Mouse (Mus musculus): ENCODE measurements around the gene Olfr601. TPM values are rescaled to one million over a fixed set of nuclear protein-coding genes. Genes with fewer than 3 reads are reported as not detected.
"Not testable (repeated sequence)": the region's sequence is repeated elsewhere in the genome, so short reads cannot be mapped to it uniquely, and the experiment has no call there.

Gene Olfr601
- polyA plus RNA-seq (2015; fragmentation: Nextera tagmentation; extraction: Ambion mirVana): not detected in 2 replicates

DNA sequence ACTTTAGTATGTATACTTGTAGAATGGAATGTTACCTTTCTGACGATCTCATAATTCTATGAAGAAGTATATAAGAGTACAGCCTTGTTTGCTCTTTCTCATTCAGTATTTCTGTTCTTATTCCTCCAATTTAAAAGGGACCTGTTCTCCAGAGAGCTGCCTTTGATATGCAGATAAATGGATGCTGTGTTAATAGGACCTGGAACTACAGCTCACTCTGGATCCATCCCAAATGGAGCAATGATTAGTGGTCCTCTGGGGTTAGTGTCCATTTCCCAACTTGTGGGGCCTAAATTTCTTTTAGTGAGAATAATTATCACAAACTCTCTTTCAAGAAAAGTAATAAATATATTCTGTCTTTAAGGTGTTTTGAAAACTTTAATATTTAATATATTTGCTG lies at the start of gene Olfr601:
Gene Olfr601 (minus strand): TSS at position 101 of the 400 bp plus-strand sequence.
- ATAC-seq (replicated peaks; ENCODE audit: insufficient number of reproducible peaks, insufficient read depth, low FRiP score, low read depth): no peak
- Histone ChIP-seq H3K36me3 (no peaks in the 10 kb centered on the region), H3K9me3 (replicated peaks) (no peaks in the 10 kb centered on the region), H3K9ac (no peak within 1 kb of the TSS), H3K27ac (no peak within 1 kb of the TSS), H3K4me3 (no peak within 1 kb of the TSS), H3K4me1 (replicated peaks) (no peaks in the 10 kb centered on the region), H3K27me3 (no peaks in the 10 kb centered on the region), H3K4me2 (no peak within 1 kb of the TSS)
- WGBS: 78% methylated on average over 1 of the region's 1 CpGs

DNA sequence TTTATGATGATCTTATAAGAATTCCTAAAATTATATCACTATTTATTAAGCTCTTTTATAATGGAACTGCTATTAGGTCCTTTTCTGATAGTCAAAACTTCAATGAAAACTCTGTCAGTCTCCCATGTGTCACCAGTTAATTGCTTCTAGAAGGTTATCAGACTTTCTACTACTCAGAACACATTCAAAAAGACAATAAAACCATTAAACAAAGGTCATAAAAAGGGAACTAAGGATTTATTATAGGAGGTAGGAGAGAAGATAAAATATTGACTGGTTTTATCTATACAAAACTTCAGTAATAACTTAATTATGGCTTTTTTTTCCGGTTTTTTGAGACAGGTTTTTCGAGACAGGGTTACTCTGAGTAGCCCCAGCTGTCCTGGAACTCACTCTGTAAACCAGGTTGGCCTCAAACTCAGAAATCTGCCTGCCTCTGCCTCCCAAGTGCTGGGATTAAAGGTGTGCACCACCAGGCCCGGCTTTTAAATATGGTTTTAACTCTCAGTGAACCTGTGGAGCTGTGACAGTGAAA lies 44.1 kb upstream of the Olfr601 start:
- not testable (repeated sequence) for H3K36me3 ChIP-seq; H3K4me1 ChIP-seq (replicated peaks); ATAC-seq (replicated peaks; ENCODE audit: insufficient number of reproducible peaks, insufficient read depth, low FRiP score, low read depth); H3K9ac ChIP-seq; H3K4me2 ChIP-seq; H3K27ac ChIP-seq; H3K4me3 ChIP-seq; H3K9me3 ChIP-seq (replicated peaks); H3K27me3 ChIP-seq
- WGBS: 69% methylated on average over 3 of the region's 3 CpGs

DNA sequence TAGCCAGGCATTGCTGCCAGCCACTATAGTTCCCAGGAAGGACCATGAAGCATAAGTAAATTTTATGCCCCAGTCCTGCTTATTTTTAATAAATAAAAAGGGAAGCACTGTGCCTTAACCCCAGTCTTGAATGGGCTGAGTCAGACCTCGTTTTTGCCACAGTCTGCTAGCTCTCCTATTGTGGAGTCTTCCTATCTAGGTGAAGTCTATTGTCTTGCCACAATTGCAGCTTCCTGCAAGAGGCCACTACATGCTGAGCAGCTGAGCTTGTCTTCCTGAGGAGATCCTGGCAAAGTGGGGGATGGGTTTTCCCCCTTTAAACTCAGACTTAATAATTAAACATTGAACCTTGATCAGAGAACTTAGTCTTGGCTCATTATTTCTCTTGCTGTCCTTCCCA lies 36.5 kb upstream of the Olfr601 start:
- Histone ChIP-seq H3K4me2 (no peak overlapping the region), H3K27ac (no peak overlapping the region), H3K4me3 (no peak overlapping the region), H3K27me3 (no peaks in the 10 kb centered on the region), H3K36me3 (no peaks in the 10 kb centered on the region), H3K4me1 (replicated peaks) (no peaks in the 10 kb centered on the region), H3K9ac (no peak overlapping the region), H3K9me3 (replicated peaks) (no peaks in the 10 kb centered on the region)
- ATAC-seq (replicated peaks; ENCODE audit: insufficient number of reproducible peaks, insufficient read depth, low FRiP score, low read depth): no peak
- WGBS: 17% methylated on average over 1 of the region's 1 CpGs

DNA sequence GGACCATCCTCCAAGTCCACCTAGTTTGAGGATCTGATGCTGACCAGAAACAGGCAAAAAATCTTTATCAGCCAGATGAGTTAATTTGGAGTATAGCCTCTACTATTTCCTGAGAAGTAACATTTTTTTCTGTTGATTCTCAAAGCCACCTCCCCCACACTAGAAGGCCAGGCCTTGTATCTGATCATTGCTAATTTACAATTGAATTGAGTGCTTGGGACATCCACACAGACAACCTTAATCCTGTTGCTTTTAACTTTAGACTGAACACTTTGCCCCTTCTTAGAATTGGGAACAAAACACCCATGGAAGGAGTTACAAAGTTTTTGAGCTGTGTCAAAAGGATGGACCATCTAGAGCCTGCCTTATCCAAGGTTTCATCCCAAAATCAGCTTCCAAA lies 35.3 kb upstream of the Olfr601 start:
- no peak overlapping the region for H3K4me3 ChIP-seq
- no peak overlapping the region for H3K4me2 ChIP-seq
- H3K9me3 ChIP-seq (replicated peaks): no peaks in the 10 kb centered on the region
- no peak overlapping the region for H3K9ac ChIP-seq
- H3K27me3 ChIP-seq: no peaks in the 10 kb centered on the region
- H3K27ac ChIP-seq: no peak overlapping the region
- no peaks in the 10 kb centered on the region for H3K4me1 ChIP-seq (replicated peaks)
- no peak for ATAC-seq (replicated peaks; ENCODE audit: insufficient number of reproducible peaks, insufficient read depth, low FRiP score, low read depth)
- H3K36me3 ChIP-seq: no peaks in the 10 kb centered on the region

DNA sequence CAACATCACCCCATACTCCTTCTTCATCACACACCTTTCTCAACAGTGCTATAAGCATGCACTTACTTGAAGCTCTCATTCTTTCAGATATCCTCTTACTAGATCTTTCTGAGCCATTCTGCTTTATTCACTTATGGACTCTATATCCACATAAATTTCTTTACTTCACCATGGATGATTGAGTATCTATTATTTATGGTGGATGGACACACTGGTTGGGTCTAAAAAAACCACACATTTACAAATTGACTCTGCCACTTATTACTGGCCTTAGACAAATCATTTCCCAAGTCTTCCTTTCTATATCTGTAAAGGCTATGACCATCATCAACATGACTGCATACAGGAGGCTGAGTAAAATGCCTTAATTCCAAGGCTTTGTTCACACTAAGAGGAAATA lies 23.6 kb upstream of the Olfr601 start, which contains the start of gene Olfr603:
Gene Olfr603 (minus strand): TSS at position 101 of the 400 bp plus-strand sequence.
- Histone ChIP-seq H3K4me2 (no peak within 1 kb of the TSS), H3K36me3 (no peaks in the 10 kb centered on the region), H3K27ac (no peak within 1 kb of the TSS), H3K4me3 (no peak within 1 kb of the TSS), H3K9ac (no peak within 1 kb of the TSS), H3K4me1 (replicated peaks) (no peaks in the 10 kb centered on the region), H3K27me3 (no peaks in the 10 kb centered on the region), H3K9me3 (replicated peaks) (no peaks in the 10 kb centered on the region)
- no peak for ATAC-seq (replicated peaks; ENCODE audit: insufficient number of reproducible peaks, insufficient read depth, low FRiP score, low read depth)

DNA sequence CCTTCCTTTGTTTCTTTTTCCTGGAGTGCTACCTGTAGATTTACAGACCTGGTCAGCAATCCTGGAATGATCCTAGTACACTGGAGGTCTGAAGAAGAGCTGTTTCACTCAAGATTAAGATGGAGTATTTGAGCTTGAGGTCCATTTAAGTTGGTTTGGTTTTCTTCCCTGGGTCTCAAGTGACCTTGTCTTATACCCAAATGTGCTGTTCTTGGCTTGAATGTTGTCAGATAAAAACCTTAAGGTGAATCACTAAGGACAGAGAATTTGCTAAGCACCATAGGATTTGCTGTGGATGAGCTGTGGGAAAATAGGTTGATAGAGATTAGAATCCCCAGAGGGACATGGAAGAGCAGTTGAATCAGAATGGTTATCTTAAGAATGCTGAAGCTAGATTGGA lies 12.9 kb downstream of the Olfr601 start, which contains the start of gene Olfr600:
Gene Olfr600 (minus strand): TSS at position 101 of the 400 bp plus-strand sequence.
- no peak within 1 kb of the TSS for H3K27ac ChIP-seq
- H3K9ac ChIP-seq: no peak within 1 kb of the TSS
- H3K4me3 ChIP-seq: no peak within 1 kb of the TSS
- no peak within 1 kb of the TSS for H3K4me2 ChIP-seq
- no peak for ATAC-seq (replicated peaks; ENCODE audit: insufficient number of reproducible peaks, insufficient read depth, low FRiP score, low read depth)
- H3K9me3 ChIP-seq (replicated peaks): no peaks in the 10 kb centered on the region
- H3K36me3 ChIP-seq: no peaks in the 10 kb centered on the region
- no peaks in the 10 kb centered on the region for H3K4me1 ChIP-seq (replicated peaks)
- H3K27me3 ChIP-seq: no peaks in the 10 kb centered on the region

DNA sequence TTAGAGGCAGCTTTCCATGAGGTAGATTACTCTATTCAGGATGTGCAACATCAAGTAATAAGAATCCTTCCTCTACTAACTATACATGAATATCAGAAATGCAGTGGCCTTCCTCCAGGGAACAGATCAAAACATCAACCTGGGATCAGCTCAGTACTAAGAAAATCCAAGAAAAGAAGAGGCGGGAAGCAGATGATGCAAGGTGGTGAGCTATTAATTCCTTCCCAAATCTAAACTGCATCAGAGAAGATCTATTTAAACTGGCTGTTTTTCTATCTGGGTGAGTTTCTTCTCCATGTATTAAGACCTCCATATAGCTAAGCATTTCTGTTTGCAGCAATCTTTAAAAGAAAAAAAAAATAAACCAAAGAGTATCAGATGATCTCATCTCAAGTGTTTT lies 26.8 kb downstream of the Olfr601 start, which contains the start of gene Olfr599:
Gene Olfr599 (plus strand): TSS at position 301 of the 400 bp plus-strand sequence.
- Histone ChIP-seq H3K4me1 (replicated peaks) (no peaks in the 10 kb centered on the region), H3K4me2 (no peak within 1 kb of the TSS), H3K9ac (no peak within 1 kb of the TSS), H3K4me3 (no peak within 1 kb of the TSS), H3K27ac (no peak within 1 kb of the TSS), H3K36me3 (no peaks in the 10 kb centered on the region), H3K27me3 (no peaks in the 10 kb centered on the region), H3K9me3 (replicated peaks) (no peaks in the 10 kb centered on the region)
- 66% methylated on average over 1 of the region's 1 CpGs for WGBS
- ATAC-seq (replicated peaks; ENCODE audit: insufficient number of reproducible peaks, insufficient read depth, low FRiP score, low read depth): no peak

DNA sequence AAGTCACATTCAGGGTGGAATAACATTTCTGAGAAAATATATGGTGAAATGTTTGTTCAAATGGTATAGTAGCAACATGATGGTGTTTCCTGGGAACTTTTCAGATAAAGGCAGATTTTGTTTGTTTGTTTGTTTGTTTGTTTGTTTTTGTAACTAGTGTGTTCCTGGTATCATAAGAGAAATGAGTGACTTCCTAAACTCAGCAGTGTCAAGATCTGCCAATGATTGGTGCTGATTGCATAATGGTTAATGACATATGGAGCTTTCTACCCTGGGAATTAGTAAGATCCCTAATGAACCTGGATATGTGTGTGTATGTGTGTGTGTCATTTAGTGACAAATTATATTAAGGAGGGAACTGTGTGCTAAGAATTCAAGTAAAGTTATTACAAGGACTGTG lies 39.2 kb downstream of the Olfr601 start, which contains the start of gene Olfr598:
Gene Olfr598 (plus strand): TSS at position 301 of the 400 bp plus-strand sequence.
- Histone ChIP-seq H3K4me2 (no peak within 1 kb of the TSS), H3K36me3 (no peaks in the 10 kb centered on the region), H3K9me3 (replicated peaks) (no peaks in the 10 kb centered on the region), H3K4me3 (no peak within 1 kb of the TSS), H3K9ac (no peak within 1 kb of the TSS), H3K27ac (no peak within 1 kb of the TSS), H3K4me1 (replicated peaks) (no peaks in the 10 kb centered on the region), H3K27me3 (no peaks in the 10 kb centered on the region)
- no peak for ATAC-seq (replicated peaks; ENCODE audit: insufficient number of reproducible peaks, insufficient read depth, low FRiP score, low read depth)

DNA sequence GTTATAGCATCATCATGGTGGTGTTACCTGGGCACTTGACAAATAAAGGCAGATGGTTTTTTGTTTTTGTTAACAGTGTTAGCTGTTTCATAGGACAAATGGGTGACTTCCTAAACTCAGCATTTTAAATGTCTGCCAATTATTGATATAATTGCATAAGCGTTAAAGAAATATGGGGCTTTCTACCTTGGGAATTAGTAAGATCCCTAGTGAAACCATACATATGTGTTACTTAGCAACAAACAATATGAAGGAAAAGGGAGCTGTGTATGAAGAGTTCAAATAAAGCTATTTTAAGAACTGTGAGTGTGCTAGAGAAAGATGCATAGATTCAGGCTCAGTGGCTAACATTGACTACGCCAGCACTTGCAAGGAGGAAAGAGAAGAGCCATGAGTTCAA lies 46.4 kb downstream of the Olfr601 start, which contains the start of gene Olfr597:
Gene Olfr597 (plus strand): TSS at position 301 of the 400 bp plus-strand sequence.
- not testable (repeated sequence) for H3K27me3 ChIP-seq; H3K4me3 ChIP-seq; ATAC-seq (replicated peaks; ENCODE audit: insufficient number of reproducible peaks, insufficient read depth, low FRiP score, low read depth); H3K9ac ChIP-seq; H3K4me2 ChIP-seq; H3K4me1 ChIP-seq (replicated peaks); H3K9me3 ChIP-seq (replicated peaks); H3K36me3 ChIP-seq; H3K27ac ChIP-seq
- WGBS: 85% methylated on average over 2 of the region's 2 CpGs

Other genes starting within 250 kb of the Olfr601 start
- not detected in 2 replicates for gene Olfr586, start 237.0 kb downstream of the Olfr601 start, polyA plus RNA-seq (2015; fragmentation: Nextera tagmentation; extraction: Ambion mirVana)
- gene Olfr588-ps1, start 221.8 kb downstream of the Olfr601 start, polyA plus RNA-seq (2015; fragmentation: Nextera tagmentation; extraction: Ambion mirVana): not detected in 2 replicates
- not detected in 2 replicates for gene Olfr589, start 206.3 kb downstream of the Olfr601 start, polyA plus RNA-seq (2015; fragmentation: Nextera tagmentation; extraction: Ambion mirVana)
- gene Olfr591, start 184.3 kb downstream of the Olfr601 start, polyA plus RNA-seq (2015; fragmentation: Nextera tagmentation; extraction: Ambion mirVana): not detected in 2 replicates
- gene Olfr592, start 177.9 kb downstream of the Olfr601 start, polyA plus RNA-seq (2015; fragmentation: Nextera tagmentation; extraction: Ambion mirVana): not detected in 2 replicates
- not detected in 2 replicates for gene Olfr593, start 150.8 kb downstream of the Olfr601 start, polyA plus RNA-seq (2015; fragmentation: Nextera tagmentation; extraction: Ambion mirVana)
- not detected in 2 replicates for gene Olfr594, start 145.7 kb downstream of the Olfr601 start, polyA plus RNA-seq (2015; fragmentation: Nextera tagmentation; extraction: Ambion mirVana)
- gene Usp17ld, start 110.2 kb downstream of the Olfr601 start, polyA plus RNA-seq (2015; fragmentation: Nextera tagmentation; extraction: Ambion mirVana): not detected in 2 replicates
- gene Olfr596, start 57.0 kb downstream of the Olfr601 start, polyA plus RNA-seq (2015; fragmentation: Nextera tagmentation; extraction: Ambion mirVana): not detected in 2 replicates
- not detected in 2 replicates for gene Olfr597, start 46.3 kb downstream of the Olfr601 start, polyA plus RNA-seq (2015; fragmentation: Nextera tagmentation; extraction: Ambion mirVana)
- gene Olfr598, start 39.1 kb downstream of the Olfr601 start, polyA plus RNA-seq (2015; fragmentation: Nextera tagmentation; extraction: Ambion mirVana): not detected in 2 replicates
- gene Olfr599, start 26.7 kb downstream of the Olfr601 start, polyA plus RNA-seq (2015; fragmentation: Nextera tagmentation; extraction: Ambion mirVana): not detected in 2 replicates
- gene Olfr600, start 13.0 kb downstream of the Olfr601 start, polyA plus RNA-seq (2015; fragmentation: Nextera tagmentation; extraction: Ambion mirVana): not detected in 2 replicates
- gene Olfr603, start 23.5 kb upstream of the Olfr601 start, polyA plus RNA-seq (2015; fragmentation: Nextera tagmentation; extraction: Ambion mirVana): not detected in 2 replicates
- not detected in 2 replicates for gene Usp17lc, start 52.4 kb upstream of the Olfr601 start, polyA plus RNA-seq (2015; fragmentation: Nextera tagmentation; extraction: Ambion mirVana)
- not detected in 2 replicates for gene Olfr605, start 82.8 kb upstream of the Olfr601 start, polyA plus RNA-seq (2015; fragmentation: Nextera tagmentation; extraction: Ambion mirVana)
- not detected in 2 replicates for gene Olfr606, start 86.4 kb upstream of the Olfr601 start, polyA plus RNA-seq (2015; fragmentation: Nextera tagmentation; extraction: Ambion mirVana)
- 0.31 and 0.47 TPM in 2 replicates for gene Olfr607, start 101.5 kb upstream of the Olfr601 start, polyA plus RNA-seq (2015; fragmentation: Nextera tagmentation; extraction: Ambion mirVana)
- gene Olfr608, start 107.2 kb upstream of the Olfr601 start, polyA plus RNA-seq (2015; fragmentation: Nextera tagmentation; extraction: Ambion mirVana): 0.52 and 0.59 TPM in 2 replicates
- 0.04 and 0.19 TPM in 2 replicates for gene Olfr609, start 135.4 kb upstream of the Olfr601 start, polyA plus RNA-seq (2015; fragmentation: Nextera tagmentation; extraction: Ambion mirVana)
- not detected in 2 replicates for gene Olfr610, start 149.5 kb upstream of the Olfr601 start, polyA plus RNA-seq (2015; fragmentation: Nextera tagmentation; extraction: Ambion mirVana)
- gene Olfr611, start 158.2 kb upstream of the Olfr601 start, polyA plus RNA-seq (2015; fragmentation: Nextera tagmentation; extraction: Ambion mirVana): not detected in 2 replicates
- gene Olfr612, start 180.1 kb upstream of the Olfr601 start, polyA plus RNA-seq (2015; fragmentation: Nextera tagmentation; extraction: Ambion mirVana): not detected in 2 replicates
- gene Olfr613, start 185.4 kb upstream of the Olfr601 start, polyA plus RNA-seq (2015; fragmentation: Nextera tagmentation; extraction: Ambion mirVana): not detected in 2 replicates
- not detected in 2 replicates for gene Olfr615, start 193.4 kb upstream of the Olfr601 start, polyA plus RNA-seq (2015; fragmentation: Nextera tagmentation; extraction: Ambion mirVana)
- not detected in 2 replicates for gene Olfr616, start 206.5 kb upstream of the Olfr601 start, polyA plus RNA-seq (2015; fragmentation: Nextera tagmentation; extraction: Ambion mirVana)
- gene Olfr617, start 210.4 kb upstream of the Olfr601 start, polyA plus RNA-seq (2015; fragmentation: Nextera tagmentation; extraction: Ambion mirVana): not detected in 2 replicates
- not detected in 2 replicates for gene Olfr618, start 227.4 kb upstream of the Olfr601 start, polyA plus RNA-seq (2015; fragmentation: Nextera tagmentation; extraction: Ambion mirVana)
- not detected in 2 replicates for gene Olfr619, start 237.9 kb upstream of the Olfr601 start, polyA plus RNA-seq (2015; fragmentation: Nextera tagmentation; extraction: Ambion mirVana)
- not detected in 2 replicates for gene Olfr620, start 249.9 kb upstream of the Olfr601 start, polyA plus RNA-seq (2015; fragmentation: Nextera tagmentation; extraction: Ambion mirVana)

Data from heart, embryonic 15.5 days (tissue).